Mouse (Mus musculus): Measurements from ENCODE around the gene Asphd2. TPM values are rescaled to one million over a fixed set of nuclear protein-coding genes. Genes with fewer than 3 reads are reported as not detected.
A peak's percentile ranks its signal among the peaks of the same experiment; 100 is the strongest.

The Asphd2 gene
- polyA plus RNA-seq, 1 experiment from 2014 or later = 10.1 TPM

DNA sequence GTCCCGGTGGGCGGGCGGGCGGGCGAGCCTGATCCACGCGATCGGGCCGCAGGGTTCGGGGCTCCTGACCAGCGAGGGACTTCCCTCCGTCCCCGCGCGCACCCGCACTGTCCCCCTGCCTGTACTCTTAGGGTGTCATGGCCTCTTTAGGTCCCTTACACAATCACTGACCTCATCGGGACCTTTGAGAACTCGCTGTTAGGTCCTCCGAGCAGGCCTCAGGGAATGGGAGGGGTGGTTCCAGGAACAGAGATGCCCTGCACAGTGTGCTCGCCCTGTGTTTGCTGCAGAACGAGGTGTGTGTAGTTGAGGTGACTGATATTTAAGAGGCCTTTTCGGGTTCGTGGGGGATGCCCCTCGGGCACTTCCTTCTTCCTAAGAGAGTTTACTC, 51.5 kb downstream of the Asphd2 start:
- peak overlapping the region; percentile 80 for H3K9ac ChIP-seq
- H3K4me3 ChIP-seq (replicated peaks) = peak overlapping the region; percentile 95
- H3K27me3 ChIP-seq (replicated peaks) = no peaks in the 10 kb centered on the region
- no peaks in the 10 kb centered on the region for H3K9me3 ChIP-seq
- peaks cover 17% of the 10 kb centered on the region for H3K36me3 ChIP-seq
- peaks cover 24% of the 10 kb centered on the region for H3K4me1 ChIP-seq (replicated peaks)
- WGBS = under 1% methylated on average over 24 of the region's 24 CpGs
- ATAC-seq = peak; percentile 70
- H3K27ac ChIP-seq = peak overlapping the region; percentile 67
- peak overlapping the region; percentile 77 for H3K4me2 ChIP-seq (replicated peaks)

DNA sequence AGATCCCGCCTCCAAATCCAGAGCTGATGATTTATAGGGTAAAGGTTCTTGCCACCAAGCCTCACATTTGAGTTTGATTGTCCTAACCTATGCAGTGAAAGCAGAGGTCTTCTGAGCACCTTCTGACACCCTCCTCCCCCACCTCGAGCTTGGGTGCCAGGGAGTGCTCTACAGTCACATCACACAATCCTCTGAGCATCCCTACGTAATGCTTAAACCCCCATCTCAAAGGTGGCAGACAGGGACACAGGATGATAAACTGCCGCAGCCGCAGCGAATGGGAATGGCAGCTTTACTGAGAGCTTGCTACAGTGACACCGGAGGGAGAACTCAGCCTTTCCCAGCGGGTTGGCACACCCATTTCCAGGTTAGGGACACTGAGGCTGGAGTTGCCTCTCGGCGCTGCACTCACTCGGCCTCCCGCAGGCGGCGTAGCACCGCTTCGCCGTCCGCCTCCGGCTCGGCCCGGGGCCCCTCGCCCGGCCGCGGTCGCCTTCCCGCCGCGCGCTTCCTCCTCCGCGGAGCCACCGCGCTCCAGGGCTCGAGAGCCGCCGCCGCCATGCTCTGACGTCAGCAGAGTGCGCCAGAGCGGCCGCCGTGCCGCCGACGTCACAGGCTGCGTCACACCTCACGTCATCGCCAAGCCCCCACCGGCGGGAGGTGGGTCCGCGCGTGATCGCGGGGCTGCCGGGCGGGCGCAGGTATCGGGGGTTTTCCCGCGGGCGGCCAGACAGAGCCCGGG, 52.0 kb downstream of the Asphd2 start, which contains the start of the genes Srrd and Hps4:
TSS of gene Srrd (minus strand) at position 578 of the 742 bp plus-strand sequence.
TSS of gene Hps4 (plus strand) at position 621 of the 742 bp plus-strand sequence.
- ATAC-seq = peak; percentile 72
- Histone ChIP-seq H3K4me3 (replicated peaks) (peak within 1 kb of the TSS; percentile 95), H3K4me2 (replicated peaks) (peak within 1 kb of the TSS; percentile 77), H3K4me1 (replicated peaks) (peaks cover 24% of the 10 kb centered on the region), H3K27me3 (replicated peaks) (no peaks in the 10 kb centered on the region), H3K36me3 (peaks cover 22% of the 10 kb centered on the region), H3K9me3 (no peaks in the 10 kb centered on the region), H3K9ac (peak within 1 kb of the TSS; percentile 80), H3K27ac (peak within 1 kb of the TSS; percentile 67)
- 2% methylated on average over 64 of the region's 64 CpGs for WGBS

DNA sequence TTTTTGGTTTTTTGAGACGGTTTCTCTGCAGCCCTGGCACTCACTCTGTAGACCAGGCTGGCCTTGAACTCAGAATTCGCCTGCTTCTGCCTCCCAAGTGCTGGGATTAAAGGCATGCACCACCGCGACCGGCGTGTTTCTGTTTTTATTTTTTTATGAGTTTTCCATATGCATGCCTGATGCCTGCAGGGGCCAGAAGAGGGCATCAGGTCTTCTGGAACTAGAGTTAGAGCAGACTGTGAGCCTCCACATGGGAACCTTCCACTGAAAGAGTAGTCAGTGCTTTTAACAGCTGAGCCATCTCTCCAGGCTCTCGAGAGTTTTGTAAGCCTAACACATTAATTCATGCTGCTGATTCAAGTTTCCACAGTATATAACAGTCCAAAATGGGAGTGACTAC, 55.5 kb downstream of the Asphd2 start:
- no peak overlapping the region for H3K9ac ChIP-seq
- H3K4me2 ChIP-seq (replicated peaks) = no peak overlapping the region
- peaks cover 7% of the 10 kb centered on the region for H3K4me1 ChIP-seq (replicated peaks)
- no peaks in the 10 kb centered on the region for H3K9me3 ChIP-seq
- WGBS = 66% methylated on average over 7 of the region's 7 CpGs
- no peak for ATAC-seq
- no peaks in the 10 kb centered on the region for H3K27me3 ChIP-seq (replicated peaks)
- H3K36me3 ChIP-seq = peaks cover 50% of the 10 kb centered on the region
- no peak overlapping the region for H3K27ac ChIP-seq
- H3K4me3 ChIP-seq (replicated peaks) = no peak overlapping the region

DNA sequence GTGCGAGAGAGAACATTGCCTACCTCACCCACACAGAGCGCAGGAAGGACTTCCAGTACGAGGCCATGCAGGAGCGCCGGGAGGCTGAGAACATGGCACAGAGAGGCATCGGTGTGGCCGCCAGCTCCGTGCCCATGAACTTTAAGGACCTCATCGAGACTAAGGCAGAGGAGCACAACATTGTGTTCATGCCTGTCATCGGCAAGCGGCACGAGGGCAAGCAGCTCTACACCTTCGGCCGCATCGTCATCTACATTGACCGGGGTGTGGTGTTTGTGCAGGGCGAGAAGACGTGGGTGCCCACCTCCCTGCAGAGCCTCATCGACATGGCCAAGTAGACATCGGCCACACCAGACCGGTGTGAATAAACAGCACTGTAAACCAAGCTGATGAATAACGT, 57.7 kb downstream of the Asphd2 start:
- Histone ChIP-seq H3K27ac (no peak overlapping the region), H3K4me3 (replicated peaks) (no peak overlapping the region), H3K9me3 (no peaks in the 10 kb centered on the region), H3K4me2 (replicated peaks) (no peak overlapping the region), H3K27me3 (replicated peaks) (no peaks in the 10 kb centered on the region), H3K4me1 (replicated peaks) (peaks cover under 1% of the 10 kb centered on the region), H3K9ac (no peak overlapping the region), H3K36me3 (peaks cover 70% of the 10 kb centered on the region)
- 91% methylated on average over 22 of the region's 22 CpGs for WGBS
- no peak for ATAC-seq

DNA sequence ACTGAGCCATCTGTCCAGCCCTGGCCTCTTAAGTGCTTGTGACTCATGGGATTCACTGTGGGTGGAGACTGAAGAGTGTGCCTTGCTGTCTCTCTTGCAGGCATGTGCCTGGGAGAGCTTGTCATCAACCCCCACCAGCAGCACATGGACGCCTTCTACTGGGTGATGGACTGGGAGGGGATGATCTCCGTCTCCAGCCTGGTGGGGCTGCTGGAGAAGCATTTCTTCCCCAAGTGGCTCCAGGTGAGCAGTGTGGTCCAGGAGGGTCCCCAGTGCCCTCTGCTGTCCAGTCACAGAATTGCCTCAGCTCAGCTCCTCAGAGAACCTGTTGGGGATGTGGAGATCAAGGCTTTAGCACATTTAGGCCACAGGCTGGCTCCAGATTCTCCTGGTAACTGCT, 59.2 kb downstream of the Asphd2 start:
- WGBS = 8% methylated on average over 2 of the region's 2 CpGs

More for the DNA sequence above, 59.2 kb downstream of the Asphd2 start:
- no peaks in the 10 kb centered on the region for H3K27me3 ChIP-seq (replicated peaks)
- no peak overlapping the region for H3K9ac ChIP-seq
- no peak overlapping the region for H3K4me3 ChIP-seq (replicated peaks)
- peaks cover 83% of the 10 kb centered on the region for H3K36me3 ChIP-seq
- H3K9me3 ChIP-seq = no peaks in the 10 kb centered on the region
- no peak overlapping the region for H3K27ac ChIP-seq
- ATAC-seq = 0 out of 2 replicates have a peak, but pooled peaks have one; percentile 34
- no peaks in the 10 kb centered on the region for H3K4me1 ChIP-seq (replicated peaks)
- H3K4me2 ChIP-seq (replicated peaks) = no peak overlapping the region

Other genes with a start within 250 kb of the Asphd2 start
- 1.7 and 1.8 TPM in 2 replicates for gene Cryba4, start 142.3 kb downstream of the Asphd2 start, polyA plus RNA-seq (2015; fragmentation: Nextera tagmentation; extraction: Ambion mirVana)
- gene Crybb1, start 139.1 kb downstream of the Asphd2 start, polyA plus RNA-seq (2015; fragmentation: Nextera tagmentation; extraction: Ambion mirVana) = 1.9 and 2.4 TPM in 2 replicates
- 43.1 and 45.3 TPM in 2 replicates for gene Tpst2, start 118.2 kb downstream of the Asphd2 start, polyA plus RNA-seq (2015; fragmentation: Nextera tagmentation; extraction: Ambion mirVana)
- 25.5 and 26.2 TPM in 2 replicates for gene Tfip11, start 68.5 kb downstream of the Asphd2 start, polyA plus RNA-seq (2015; fragmentation: Nextera tagmentation; extraction: Ambion mirVana)
- 32.2 and 35.4 TPM in 2 replicates for gene Srrd, start 51.8 kb downstream of the Asphd2 start, polyA plus RNA-seq (2015; fragmentation: Nextera tagmentation; extraction: Ambion mirVana)
- gene Hps4, start 51.8 kb downstream of the Asphd2 start, polyA plus RNA-seq (2015; fragmentation: Nextera tagmentation; extraction: Ambion mirVana) = 38.7 and 41.8 TPM in 2 replicates
- 0.16 and 0.23 TPM in 2 replicates for gene Gm6583, start 38.8 kb downstream of the Asphd2 start, polyA plus RNA-seq (2015; fragmentation: Nextera tagmentation; extraction: Ambion mirVana)
- not detected in 2 replicates for gene Gm6588, start 54.6 kb upstream of the Asphd2 start, polyA plus RNA-seq (2015; fragmentation: Nextera tagmentation; extraction: Ambion mirVana)
- gene Sez6l, start 182.3 kb upstream of the Asphd2 start, polyA plus RNA-seq (2015; fragmentation: Nextera tagmentation; extraction: Ambion mirVana) = 1.8 and 2.0 TPM in 2 replicates

Measured in intestine, embryonic 15.5 days (tissue).